Mouse (Mus musculus): ENCODE measurements at regions not wholly inside any gene's neighbourhood (a gene's known extent, or its start where the extent isn't known, plus 50 kb on each side); places are given as distances from the start of the nearest gene placed in this dataset.
A peak's percentile ranks its signal among the peaks of the same experiment; 100 is the strongest.

GRCm38 (mm10) chr5:51125091-51125490 is 442.4 kb downstream of the Ppargc1a start:
- DNase-seq = no peak

- DNase-seq = no peak
Measured at GRCm38 (mm10) chr5:51110006-51110405, 457.5 kb downstream of the Ppargc1a start.

GRCm38 (mm10) chr5:51108737-51109136 is 458.8 kb downstream of the Ppargc1a start:
- DNase-seq = no peak

DNA sequence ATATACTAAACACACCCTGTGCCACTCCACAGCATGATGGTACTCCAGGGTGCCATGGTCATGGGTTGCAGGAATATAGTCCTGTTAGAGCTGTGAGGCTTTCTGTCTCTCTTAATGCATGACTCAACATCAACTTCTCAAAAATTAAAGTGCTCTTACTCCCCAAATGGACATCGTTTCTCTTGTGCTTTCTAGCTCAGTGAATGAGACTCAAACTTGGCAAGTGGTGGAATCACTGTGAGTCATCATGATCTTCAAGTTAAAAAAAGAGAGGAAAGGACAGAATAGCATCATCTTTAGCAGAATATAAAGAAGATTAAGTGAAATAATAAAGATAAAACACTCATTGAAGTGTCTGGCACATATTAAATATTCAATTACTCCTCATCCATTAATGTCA is 459.3 kb downstream of the Ppargc1a start:
- DNase-seq = no peak

GRCm38 (mm10) chr5:51099902-51100301 is 467.6 kb downstream of the Ppargc1a start:
- DNase-seq = no peak

GRCm38 (mm10) chr5:51072674-51073468 is 494.7 kb downstream of the Ppargc1a start:
- no peak for DNase-seq

- no peak for DNase-seq
Measured at GRCm38 (mm10) chr5:51072146-51072545, 495.4 kb downstream of the Ppargc1a start.

GRCm38 (mm10) chr5:51069668-51070067 is 497.9 kb downstream of the Ppargc1a start:
- DNase-seq = no peak

GRCm38 (mm10) chr5:51045872-51046271 is 521.7 kb downstream of the Ppargc1a start:
- no peak for DNase-seq

DNA sequence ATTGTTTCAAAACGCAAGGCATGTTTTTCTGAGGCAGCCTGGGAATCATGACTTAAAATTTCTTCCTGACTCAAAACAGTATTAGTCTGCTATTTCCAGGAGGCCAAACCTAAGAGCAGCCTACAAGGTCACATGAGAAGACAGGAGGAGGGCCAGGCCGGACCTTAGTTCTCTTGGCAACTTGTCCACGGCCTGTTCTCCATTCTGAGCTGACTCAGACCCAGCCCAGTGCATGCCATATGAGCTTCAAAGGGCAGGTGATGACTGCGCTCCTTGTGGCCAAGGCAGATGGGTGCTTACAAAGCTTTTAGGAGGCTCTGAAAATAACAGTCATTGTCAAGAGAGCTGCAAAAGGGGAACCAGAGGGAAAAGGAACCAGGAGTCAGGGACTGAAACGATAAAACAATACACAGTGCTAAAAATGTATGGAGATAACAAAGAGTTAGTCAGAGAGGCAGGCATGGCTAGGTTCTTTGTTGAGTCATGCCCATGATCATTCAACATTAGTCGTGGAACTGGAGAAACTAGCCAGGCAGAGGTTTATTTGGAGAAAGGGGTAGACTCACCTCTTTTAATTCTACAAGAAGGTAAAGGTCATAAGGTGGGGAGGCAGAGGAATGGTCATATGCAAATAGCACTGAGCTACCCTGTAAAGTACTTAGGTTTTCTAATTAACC is 525.8 kb downstream of the Ppargc1a start:
- DNase-seq = no peak

GRCm38 (mm10) chr5:51040926-51041325 is 526.6 kb downstream of the Ppargc1a start:
- DNase-seq = no peak

DNA sequence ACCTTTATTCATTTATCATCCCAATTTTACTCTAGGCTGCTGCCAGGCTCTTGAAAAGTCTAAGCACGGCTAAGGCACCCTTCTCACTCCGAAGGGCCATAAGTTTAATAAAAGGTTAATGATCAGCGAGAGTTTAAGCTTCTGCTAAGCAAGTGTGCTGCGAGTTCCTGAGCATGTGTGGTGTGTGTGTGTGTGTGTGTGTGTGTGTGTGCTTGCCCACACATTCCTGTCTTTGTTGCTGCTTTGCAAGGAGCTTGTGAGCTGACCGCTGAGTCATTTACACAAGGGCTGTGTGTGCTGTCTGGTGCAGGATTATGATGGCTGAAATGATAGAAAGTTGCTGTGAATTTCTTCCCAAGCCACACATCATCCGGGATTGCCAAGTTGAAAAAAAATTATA is 527.1 kb downstream of the Ppargc1a start:
- no peak for DNase-seq

DNA sequence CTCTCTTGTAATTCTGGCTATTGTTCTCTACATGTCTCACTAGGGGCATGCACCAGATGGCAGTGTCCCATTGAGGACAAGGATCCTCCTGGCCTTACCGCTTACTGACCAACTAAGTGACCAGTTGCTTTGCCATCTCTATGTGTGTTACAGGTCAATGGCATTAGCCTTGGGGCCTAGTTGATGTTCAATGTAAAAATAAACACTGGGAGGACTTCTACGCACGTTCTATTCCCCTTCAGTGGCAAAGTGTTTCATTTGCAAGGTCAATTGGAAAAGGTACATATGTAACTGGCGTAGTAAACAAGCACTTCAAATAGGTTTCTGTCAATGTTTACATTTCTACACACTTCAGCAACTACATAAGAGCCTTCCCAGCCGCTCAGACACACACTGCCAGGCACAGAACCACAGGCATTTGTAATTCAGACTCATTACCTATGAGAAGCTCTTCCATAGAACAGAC is 527.8 kb downstream of the Ppargc1a start:
- peak; percentile 34 for DNase-seq

- no peak for DNase-seq
Measured at GRCm38 (mm10) chr5:51036450-51036990, 531.0 kb downstream of the Ppargc1a start.

DNA sequence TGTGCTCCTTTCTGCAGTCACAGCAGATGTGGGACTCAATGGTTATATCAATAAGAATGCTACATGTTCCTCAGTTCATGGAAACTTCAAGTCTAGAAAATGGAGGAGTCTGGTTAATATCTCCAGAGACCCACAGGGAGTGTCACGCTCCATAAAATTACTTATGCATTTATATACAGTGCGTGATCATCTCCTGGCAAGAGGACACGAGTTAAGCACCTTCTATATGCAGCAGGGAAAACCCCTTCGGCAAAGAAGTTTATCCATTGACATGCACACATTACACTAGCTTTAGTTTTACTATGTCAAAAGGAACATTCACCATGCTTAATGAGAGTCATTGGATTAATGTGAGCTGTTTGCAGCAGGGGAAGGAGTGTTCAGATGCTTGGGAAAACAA is 538.6 kb downstream of the Ppargc1a start:
- no peak for DNase-seq

DNA sequence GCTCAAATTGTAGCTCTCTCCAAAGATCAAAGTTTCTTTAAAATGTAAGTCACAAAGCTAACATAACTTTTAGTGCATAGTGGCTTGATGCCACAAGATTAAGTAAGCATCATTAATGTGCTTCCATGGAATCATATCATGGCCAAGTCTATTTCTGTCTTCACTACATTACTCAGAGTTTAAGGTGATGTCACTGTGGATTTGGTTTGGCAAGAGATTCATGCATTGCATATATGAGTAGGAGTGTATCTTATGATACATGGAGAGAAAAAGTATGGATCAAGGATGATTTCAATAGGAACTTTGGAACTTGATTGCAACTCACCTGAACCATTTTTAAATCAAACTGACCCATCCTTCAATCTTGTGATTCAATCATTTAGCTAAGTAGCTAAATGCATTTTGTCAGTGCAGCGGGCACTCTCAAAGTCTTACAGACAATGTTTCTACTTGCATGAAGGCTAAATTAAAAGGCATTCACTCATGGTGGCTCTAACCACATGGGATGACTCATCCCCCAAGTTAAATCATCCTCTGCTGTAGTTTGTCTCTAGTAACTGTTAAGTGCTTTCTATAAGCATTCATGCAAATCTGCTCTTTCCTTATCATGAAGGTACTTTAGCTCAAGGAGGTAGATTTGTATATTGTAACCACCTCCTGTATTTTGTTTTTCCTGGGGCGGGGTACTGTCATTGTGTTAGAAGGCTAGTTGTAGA is 576.5 kb downstream of the Ppargc1a start:
- DNase-seq = no peak

Small RNAs in the stretch of these regions (microRNA-seq; reads per million reads assigned to microRNA genes)
- gene Gm44377 = 0 reads per million in 2 experiments
